Mouse (Mus musculus) brain, adult 2 months (tissue): ENCODE measurements around the gene Ppm1k.
A peak's percentile ranks its signal among the peaks of the same experiment; 100 is the strongest.
"Not testable (repeated sequence)": the region's sequence is repeated elsewhere in the genome, so short reads cannot be mapped to it uniquely, and the experiment has no call there.

Experiments used
- DNase-seq: peaks from one replicate; pipeline ENCODE4 v3.0.0; 2011; ENCODE audit warnings: low read depth, low spot score

Gene Ppm1k

DNA sequence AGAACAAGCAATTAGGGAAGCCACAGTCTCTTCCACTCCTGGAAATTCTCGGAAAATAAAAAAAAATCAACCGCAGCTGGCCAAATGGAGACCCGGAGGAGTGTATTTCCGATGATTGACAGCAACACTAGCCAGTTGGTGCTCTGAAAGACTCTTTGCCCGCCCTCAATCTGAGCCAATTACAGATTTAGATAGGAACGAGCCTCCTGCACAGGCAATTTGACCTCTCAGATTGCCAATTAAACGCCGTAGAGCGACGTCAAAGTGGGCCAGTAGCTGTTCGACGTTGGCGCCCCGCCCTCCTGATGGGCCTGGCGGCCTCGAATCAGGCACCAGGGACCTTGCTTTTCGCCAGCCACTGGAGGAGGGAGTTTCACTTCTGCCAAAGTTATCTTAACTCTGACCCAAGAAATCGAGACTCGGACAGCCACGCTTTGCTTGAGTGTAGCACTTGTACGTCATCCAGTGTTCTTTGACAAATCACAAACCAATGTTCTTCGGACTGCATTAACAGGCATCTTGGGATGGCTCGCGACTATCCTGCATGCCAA lies at the start of gene Ppm1k:
TSS of gene Ppm1k (minus strand) at position 83 of the 551 bp plus-strand sequence.
- peak; percentile 100 for DNase-seq

DNA sequence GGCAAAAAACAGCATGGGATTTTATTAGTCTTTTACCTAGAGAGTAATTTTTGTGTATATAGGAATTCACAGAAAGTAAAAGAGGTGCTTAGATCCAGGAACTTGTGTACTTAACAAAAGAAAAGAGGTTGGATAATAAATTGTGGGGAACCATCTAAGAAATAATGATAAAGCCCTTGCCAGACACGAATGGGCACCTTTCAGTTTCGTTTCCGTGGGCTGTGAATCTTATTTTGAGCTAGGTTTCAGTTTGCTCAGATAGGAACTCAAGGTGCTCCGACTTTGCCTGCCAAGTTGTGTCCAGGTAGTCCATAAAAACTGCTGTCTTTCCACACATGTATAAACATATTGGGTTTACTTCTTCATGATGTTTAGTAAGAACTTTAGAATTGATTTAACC lies 47.1 kb upstream of the Ppm1k start:
- peak; percentile 7 for DNase-seq

DNA sequence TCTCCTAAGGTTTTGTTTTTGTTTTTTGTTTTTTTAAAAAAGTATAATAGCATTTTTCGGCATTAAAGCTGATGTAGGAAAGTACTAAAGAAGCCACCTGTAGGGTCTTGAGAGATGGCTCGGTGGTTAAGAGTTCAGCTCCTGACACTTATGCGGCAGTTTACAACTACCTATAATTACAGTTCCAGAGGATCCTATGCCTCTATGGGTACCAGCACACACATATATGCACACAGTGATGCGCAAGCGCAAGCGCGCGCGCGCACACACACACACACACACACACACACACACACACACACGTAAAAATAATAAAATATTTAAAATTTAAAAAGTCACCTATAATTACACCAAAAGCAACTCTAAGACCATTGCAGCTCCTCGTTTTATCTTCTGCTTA lies 46.3 kb upstream of the Ppm1k start:
- DNase-seq, result peak; percentile 5

DNA sequence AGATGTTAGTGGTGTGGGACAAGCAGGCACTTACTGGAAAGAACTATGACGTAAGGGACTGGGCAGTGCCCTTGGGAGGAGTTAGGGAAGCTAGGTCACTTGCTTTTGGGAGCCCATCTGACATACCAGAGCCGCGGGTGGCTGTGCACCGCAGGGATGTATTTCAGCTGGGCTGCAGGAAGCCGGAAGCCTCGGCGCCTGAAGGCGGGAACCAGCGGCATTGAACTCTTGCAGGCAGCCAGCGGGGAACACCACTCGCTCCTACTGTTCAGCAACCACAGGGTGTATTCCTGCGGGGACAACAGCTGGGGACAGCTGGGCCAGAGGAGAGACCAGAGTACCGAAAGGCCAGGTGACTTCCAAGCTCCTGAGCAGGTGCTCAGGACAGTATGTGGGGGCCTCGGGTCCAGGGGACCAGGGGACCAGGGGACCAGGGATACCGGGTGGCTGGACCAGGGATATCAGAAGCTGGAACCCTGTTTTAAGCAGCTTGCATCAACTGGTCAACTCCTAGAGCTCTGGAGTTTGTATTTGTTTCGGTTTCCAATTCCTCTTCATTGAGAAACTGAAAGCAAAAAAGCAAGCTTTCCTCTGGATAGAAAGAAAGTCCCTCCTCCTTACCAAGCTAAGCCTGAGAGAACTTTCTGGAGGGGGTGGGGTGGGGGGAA lies 45.7 kb upstream of the Ppm1k start, which contains the start of gene Herc6:
TSS of gene Herc6 (plus strand) at position 120 of the 668 bp plus-strand sequence.
- DNase-seq, result peak; percentile 82

GRCm38 (mm10) chr6:57571587-57571986 lies 36.3 kb upstream of the Ppm1k start:
- no peak for DNase-seq

DNA sequence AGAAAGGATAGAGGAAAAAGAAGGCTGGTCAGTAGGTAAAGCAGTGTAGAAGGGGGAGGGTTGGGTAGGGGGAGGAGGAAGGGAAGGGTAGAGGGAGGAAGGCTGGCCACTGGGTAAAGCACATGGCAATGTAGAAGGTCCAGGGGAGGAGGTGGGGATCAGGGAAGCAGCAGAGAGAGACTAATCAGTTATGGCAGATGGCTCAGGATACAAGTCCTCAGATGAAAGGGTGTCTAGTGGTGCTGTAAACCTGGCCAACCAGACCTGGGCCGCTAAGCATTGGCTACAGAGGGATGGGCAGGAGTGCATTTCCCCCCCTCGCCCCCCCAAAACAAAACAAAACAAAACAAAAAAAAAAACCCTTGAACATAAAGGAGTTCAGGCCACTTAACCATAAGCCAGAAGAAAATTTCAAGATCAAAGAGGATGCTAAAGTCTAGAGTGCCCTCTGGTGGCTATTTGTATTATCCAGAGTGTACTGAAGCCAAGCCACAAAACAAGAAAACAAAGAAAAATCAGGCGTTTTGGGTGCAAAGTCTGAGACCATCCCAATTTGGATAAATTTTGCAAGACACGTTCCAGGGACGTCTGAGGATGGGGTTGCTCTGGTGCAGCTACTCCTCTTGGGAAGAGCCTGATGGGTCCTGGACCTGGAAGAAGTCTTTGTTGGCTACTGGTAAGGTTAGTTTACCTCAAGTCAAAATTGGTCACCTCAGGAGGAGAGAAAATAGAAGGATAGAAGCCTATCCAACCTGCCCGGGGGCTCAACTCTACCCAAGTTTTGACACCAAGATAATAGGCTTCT lies 35.1 kb upstream of the Ppm1k start:
- peak; percentile 77 for DNase-seq

- no peak for DNase-seq
Measured at GRCm38 (mm10) chr6:57567630-57568029, 32.4 kb upstream of the Ppm1k start.

DNA sequence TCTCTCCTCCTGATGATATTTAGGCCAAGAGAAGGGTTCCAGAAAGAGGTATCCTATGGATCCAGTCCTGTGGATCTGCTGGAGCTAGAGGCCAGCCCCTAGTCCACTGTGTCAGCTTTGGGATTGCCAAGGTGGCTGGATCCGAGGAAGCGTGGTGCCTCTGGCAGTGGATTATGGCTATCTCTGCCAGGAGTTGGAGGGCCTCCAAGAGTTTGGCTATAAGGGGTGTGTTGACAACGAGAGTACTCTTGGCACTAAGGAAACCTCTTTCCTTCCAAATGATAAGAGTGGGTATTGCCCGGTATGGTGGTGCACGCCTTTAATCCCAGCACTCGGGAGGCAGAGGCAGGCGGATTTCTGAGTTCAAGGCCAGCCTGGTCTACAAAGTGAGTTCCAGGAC lies 30.2 kb upstream of the Ppm1k start:
- no peak for DNase-seq

DNA sequence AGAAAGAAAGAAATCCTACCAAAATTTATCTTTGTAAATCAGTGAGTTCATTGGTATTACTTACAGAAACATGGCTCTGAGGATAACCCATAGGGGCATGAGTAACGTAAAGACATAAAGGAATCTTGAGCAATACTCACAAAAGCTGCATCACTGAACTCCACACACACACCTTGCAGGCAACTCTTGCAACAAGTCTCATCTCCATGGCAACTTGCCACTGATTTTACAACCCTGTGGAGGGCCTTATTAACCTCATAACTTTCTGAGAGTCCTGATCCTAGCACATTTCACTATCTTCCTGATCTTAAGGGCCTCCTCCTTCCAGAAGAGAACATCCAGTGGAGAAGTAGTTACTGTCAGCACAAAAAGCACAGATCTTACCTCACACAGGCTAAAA lies 28.2 kb upstream of the Ppm1k start:
- no peak for DNase-seq

DNA sequence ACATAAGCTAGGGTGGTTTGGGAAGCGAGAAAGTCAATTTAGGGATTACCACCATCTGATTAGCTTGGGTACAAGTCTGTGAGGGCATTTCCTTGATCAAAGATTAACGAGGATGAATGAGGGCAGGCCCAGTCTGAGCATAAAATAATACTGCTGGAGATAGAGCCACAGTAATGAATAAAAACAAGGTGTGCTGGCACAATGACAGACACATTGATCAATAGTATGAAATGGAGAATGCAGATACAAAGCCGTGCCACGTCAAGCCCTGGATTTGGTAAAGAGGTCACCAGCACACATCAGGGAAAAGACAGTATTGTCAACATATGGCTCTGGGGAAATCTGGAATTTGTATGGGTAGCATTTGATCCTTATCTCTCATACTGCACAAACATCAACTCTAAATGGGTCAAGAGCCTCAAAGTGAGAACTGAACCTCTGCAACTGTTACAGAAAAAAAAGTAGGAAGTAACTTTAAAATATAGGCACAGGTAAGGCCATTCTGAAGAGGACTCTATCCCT lies 22.6 kb upstream of the Ppm1k start:
- no peak for DNase-seq

DNA sequence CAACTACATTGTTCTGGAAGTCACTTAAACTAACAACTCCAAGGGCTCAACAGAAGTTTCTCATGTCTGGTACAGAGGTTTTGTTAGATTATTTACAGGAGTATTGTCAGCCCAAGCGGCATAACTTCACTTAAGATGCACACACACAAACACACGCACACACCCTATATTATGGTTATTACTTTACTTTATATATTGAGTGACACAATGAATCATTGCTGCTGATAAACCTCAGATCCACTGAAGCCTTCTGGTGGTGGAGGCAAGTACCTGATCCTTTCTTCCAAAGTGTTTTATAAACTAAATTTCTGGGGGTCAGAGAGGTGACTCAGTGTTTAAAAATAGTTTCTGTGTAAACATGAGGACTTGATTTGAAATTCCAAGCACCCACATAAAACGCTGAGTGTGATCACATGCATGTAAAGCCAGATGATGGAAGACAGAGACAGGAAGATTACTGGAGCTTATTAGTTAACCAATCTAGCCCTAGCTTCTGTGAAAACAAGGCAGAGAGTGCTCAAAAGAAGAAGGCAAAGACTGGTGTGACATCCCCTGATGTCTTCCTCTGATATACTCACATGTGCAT lies 16.0 kb upstream of the Ppm1k start:
- DNase-seq, result no peak

DNA sequence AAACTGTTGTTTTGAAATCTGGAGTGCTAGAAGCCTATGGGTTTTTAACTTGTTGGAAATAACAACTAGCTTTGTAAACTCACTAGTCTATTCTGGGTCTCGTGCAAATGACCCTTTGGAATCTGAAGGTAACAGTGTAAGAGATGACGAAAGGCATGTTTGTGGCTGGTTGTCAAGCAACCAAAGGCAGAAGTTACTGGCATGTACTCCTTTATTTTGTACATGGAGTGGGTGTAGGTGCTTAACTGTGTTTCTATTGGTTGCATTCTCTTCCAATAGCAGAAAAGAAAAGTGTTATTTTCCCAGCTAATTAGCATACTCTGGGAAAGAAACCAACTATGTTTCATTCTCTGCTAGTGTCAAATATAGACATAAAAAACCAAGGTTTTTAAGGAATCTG lies 9.6 kb upstream of the Ppm1k start:
- no peak for DNase-seq

GRCm38 (mm10) chr6:57543591-57543990 lies 8.3 kb upstream of the Ppm1k start:
- not testable (repeated sequence) for DNase-seq

DNA sequence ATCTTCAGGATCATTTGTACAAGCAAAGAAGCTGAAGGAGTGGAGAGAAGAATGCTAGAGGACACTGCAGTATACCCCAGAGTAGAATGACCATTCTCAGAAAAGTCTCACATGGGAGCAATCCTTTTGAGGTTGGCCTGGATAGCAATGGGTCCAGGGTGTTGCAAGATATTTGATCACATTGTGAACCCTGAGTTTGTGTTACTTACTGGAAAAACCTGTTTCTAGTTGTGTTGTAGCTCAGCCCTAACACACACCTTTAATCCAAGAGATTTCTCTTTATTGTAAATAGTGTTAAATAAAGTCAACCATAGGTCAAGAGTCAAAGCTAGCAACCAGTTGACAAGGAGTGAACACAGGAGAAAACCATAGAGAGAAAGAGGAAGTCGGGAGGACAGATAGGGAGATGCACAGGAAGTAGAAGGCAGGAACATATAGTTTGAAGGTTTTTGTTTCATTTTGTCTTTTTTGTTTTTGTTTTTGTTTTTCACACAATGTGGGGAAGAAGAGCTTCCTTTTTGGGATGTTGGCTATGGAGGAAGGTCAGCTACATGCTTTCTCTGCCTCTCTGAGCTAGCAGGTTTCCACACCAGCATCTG lies 6.6 kb upstream of the Ppm1k start:
- DNase-seq, result no peak

GRCm38 (mm10) chr6:57540950-57541498 lies 5.8 kb upstream of the Ppm1k start:
- no peak for DNase-seq

- no peak for DNase-seq
Measured at GRCm38 (mm10) chr6:57537887-57538286, 2.6 kb upstream of the Ppm1k start.

DNA sequence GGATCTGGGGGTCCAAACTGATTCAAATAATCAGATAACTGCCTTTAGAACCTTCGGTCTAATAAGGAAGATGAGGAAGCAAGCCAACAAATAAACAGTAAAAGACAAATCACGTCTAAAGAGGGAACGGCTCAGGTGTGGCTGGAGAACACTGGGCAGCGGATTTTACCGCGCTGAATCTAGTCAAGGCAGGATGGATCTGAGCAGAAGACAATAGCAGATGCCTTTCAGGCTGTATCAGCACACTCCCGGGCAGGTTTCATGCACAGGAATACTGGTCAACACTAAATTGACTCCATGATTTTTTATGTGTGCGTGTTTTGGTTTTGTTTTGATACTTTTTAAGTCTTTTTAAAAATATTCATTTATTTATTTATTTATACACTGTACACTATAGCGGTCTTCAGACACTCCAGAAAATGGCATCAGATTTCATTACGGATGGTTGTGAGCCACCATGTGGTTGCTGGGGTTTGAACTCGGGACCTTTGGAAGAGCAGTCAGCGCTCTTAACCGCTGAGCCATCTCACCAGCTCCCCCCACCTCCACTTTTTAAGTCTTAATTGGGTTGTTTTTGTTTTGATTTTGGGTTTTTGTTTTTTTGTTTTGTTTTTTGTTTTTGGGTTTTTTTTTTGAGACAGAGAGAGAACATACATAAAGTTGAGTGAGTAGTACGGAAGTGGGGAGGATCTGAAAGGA lies 852 bp upstream of the Ppm1k start:
- DNase-seq, result peak; percentile 47

- DNase-seq, result peak; percentile 61
Measured at GRCm38 (mm10) chr6:57534611-57535286, 519 bp downstream of the Ppm1k start.

DNA sequence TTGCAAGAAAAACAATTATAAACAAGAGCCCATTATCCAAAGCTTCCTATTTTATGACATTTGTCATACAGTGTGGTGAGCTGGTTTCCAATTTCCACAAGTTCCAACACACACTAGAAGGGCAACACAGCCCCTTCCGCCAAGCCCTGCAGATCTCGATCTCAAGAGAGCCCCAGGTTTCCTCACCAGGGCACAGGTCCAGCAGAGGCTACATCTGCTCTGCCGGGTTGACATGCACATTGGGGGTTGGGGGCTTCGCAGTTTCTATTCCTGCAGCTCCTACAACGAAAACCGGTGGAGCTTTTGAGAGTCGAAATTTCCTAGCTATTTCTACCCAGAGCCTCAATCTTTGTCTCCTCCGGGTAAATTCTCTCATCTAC lies 1.0 kb downstream of the Ppm1k start:
- DNase-seq, result peak; percentile 55

GRCm38 (mm10) chr6:57533410-57533809 lies 1.9 kb downstream of the Ppm1k start:
- no peak for DNase-seq
